Mouse (Mus musculus) lung, postnatal 0 days (tissue): Measurements from ENCODE around the gene Adam12.

Experiments
- CTCF ChIP-seq: IDR thresholded peaks from 2 replicates; pipeline ENCODE4 v1.5.1; 2016; ENCODE audit warnings: antibody characterized with exemption, mild to moderate bottlenecking
- EP300 ChIP-seq: IDR thresholded peaks from 2 replicates; pipeline ENCODE4 v1.6.1; 2016; ENCODE audit warnings: antibody characterized with exemption, mild to moderate bottlenecking, control low read depth

- no peak for TF ChIP-seq CTCF
- no peak for TF ChIP-seq EP300
Measured at GRCm38 (mm10) chr7:134114311-134115188, 117.4 kb downstream of the Adam12 start.
